Mouse (Mus musculus): ENCODE measurements at regions not wholly inside any gene's neighbourhood (a gene's known extent, or its start where the extent isn't known, plus 50 kb on each side); places are given as distances from the start of the nearest gene placed in this dataset.
A peak's percentile ranks its signal among the peaks of the same experiment; 100 is the strongest.

DNA sequence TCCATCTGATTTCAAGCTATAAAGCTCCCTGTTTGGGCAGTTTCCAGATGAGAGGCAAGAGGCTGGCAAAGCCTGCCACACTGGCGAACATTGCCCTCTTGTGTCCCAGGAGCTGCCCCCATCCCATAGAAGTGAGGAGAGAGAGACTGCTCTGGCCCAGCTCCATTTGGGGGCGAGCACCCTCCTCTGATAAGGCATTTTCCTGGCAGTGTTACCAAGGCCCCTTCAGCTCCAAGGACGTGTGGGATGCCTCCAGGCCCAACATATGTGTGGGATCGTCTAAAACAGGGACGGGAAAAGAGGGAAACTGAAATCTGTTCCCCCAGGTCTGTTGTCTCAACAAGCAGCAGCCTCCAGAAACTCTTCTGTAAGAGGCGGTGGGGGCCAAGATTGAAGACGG is 88.0 kb upstream of the Csf3r start:
- no peak for DNase-seq (ENCODE audit: low spot score)

DNA sequence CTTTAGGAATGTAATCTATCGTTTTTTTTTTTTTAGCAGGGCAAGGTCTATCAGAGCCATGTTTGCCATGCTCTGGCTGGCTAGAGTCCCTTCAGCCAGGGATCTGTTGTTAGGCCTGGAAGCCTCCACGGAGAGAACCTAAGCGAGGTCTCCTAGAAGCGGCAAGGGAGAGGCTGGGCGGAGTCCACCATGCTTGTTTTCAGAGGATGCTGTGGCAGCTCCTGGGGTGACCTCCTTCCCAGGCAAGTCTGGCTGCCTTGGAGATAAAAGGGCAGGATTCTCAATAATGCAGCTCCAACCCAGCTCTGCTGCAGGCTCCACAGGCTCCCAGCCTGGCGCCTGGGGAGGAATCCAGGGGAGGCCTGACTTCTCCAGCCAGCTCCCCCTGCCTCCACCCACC is 86.2 kb upstream of the Csf3r start:
- no peak for DNase-seq (ENCODE audit: low spot score)

DNA sequence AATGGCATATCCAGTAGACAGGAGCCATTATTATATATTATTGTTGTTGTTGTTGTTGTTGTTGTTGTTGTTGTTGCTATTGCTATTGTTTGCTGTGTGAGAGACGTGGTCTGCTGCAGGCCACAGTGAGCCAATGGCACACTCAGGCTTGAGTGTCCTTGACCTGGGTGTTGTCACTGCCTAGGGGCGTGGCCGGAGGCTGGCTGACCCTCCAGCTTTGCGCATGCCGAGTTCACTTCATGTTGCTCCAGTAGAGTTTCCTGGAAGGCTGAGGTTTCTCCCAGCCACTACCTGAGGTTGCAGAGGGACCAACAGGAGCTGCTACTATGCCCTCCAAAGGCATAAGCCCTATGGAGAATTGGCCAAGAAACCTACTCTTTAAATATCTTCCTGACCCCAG is 83.1 kb upstream of the Csf3r start:
- DNase-seq (ENCODE audit: low spot score): no peak

DNA sequence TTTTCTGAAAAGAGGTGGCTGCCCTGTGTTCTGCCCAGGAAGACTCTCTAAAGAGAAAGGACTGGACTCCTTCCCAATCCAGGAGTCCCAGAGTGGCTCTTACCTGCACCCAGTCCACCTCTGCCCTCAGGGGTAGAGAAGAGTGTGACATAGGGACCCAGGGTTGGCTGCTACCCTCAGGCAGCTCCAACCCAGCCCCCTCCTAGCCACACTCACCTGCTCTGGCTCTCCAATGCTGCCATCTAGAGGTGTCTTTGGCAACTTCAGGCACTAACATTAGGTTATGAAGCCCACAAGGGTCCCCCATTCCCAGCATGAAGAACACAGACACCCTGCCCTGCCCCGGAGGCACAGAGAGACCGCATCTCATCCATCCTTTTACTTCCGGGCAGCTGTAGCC is 82.4 kb upstream of the Csf3r start:
- DNase-seq (ENCODE audit: low spot score): no peak

DNA sequence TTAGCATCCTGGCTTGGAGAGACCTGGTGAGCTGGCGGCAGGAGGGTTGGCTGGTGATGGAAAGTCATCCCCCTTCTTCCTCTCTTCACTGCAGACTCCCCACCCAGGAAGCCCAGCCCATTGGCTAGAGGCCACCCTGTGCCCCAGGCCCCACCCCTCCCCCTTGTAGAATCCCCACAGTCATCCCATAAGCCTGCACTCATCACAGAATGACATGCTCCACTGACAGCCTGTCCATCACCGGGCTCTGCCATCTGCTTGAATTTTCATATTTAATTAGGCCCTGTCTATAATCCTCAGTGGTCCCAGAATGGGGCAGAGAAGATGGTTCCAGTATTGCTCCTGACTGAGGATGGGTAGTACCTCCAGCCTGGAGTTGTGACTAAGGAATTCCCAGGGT is 79.3 kb upstream of the Csf3r start:
- no peak for DNase-seq (ENCODE audit: low spot score)

- DNase-seq (ENCODE audit: low spot score): no peak
Observed at GRCm38 (mm10) chr4:125959426-125959825, 64.9 kb upstream of the Csf3r start.

DNA sequence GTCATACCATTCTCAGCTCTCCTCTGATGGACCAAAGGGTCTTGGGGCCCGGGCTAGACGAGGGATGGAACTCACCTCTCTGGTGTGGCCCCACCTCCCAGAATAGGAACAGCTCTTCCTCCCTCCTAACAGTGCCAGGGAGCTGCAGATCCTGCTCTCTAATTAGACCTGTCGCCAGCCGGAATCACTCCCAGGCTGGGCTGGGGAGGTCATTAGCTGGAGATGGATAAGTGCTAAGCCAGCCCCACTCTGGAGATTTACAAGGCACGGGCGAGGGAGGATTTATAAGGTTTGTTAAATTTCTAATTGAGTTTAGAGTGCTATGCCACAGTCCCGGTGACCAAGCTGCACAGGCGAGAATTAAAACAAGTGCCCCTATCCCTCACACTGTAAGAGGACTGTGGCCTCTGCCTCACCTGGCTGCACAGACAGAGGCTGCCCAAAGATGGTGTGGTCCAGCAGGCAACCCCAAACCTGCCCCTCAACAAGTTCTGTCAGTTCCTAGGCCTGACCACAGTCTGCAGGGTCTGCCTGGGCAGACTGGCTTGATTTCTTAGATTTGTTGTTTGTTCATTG is 63.6 kb upstream of the Csf3r start:
- DNase-seq (ENCODE audit: low spot score): no peak

DNA sequence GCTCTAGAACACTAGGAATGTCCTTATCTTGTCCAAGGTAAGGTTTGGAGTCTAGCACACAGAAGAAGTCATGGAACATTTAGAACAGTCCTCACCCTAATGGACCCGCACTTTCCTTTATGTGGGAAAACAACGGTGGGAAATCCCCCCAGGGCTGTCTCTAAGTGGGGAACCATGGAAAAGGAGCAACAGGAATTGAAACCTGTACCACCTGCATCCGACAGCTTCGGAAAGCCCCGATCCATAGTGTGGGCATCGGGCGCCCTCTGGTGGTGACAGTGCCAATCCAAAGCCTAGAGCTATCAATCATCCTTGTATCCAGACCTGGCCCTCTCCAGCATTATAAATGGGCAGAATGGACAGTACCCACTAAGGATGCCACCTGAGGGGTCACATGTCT is 61.7 kb upstream of the Csf3r start:
- DNase-seq (ENCODE audit: low spot score): peak; percentile 53
